Mouse (Mus musculus): ENCODE measurements around the gene Sigirr. TPM values are rescaled to one million over a fixed set of nuclear protein-coding genes. Genes with fewer than 3 reads are reported as not detected.

The Sigirr gene
- polyA plus RNA-seq (2014; fragmentation: Illumina TruSeq; extraction: RNeasy Lipid Tissue Mini Kit (QIAGEN cat#74804)), result not detected

DNA sequence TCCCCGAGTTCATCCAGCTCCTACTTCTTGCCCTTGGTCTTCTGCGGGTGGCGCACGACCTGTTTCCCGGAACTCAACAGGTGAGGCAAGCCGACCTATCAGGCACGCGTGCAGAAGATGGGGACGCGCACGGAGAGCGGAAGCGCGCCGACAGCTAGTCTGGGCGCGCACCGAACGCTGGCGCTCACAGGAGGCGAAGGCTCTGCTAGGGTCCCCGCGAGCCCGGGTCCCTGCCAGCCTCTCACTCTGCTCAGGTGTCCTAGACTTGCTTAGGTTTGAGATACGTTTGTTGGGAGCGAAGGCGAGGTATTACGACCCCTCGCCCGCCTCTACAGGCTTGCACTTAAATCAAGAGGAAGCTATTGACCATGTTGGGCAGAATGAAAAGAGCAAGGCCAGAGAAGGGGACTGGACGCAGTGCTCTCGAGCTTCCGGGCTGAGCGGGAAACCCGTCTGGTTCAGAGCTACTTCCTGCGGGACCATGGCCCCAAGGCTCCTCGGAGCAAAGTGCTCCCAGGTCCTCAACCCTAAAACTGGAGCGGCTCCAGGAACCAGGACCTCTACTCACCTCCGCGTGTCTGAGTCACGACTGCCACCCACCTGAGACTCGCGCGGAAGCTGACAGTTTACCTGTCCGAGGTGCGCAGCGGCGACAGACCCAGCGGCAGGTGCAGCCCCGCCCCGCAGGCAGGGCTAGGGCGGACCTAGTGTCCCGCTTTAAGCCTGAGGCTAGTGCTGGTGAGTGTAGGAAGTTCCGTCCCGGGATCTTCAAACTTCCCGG, at the start of gene Sigirr:
TSS of gene Sigirr (minus strand) at position 662 of the 781 bp plus-strand sequence.

DNA sequence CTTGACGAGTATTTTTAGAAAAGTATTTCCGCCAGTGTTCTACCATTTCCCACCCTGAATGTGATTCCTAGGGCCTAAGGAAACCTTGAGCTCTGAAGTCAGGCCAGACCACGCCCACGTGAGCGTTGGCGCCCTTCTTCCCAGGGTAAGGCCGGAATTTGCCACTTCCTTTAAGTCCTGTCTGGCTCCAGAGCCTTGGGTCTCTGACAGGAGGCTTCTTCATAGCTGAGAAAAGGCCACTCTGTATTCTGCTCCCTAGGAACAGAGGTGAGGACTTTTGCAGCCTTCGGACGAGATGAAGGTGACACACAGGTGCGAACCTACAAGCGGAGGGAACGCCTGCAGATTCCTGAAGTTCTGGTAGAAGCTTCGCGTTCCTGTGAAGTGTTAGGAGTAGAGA, 21.9 kb upstream of the Sigirr start, which contains the start of gene Ptdss2:
TSS of gene Ptdss2 (plus strand) at position 138 of the 400 bp plus-strand sequence.

DNA sequence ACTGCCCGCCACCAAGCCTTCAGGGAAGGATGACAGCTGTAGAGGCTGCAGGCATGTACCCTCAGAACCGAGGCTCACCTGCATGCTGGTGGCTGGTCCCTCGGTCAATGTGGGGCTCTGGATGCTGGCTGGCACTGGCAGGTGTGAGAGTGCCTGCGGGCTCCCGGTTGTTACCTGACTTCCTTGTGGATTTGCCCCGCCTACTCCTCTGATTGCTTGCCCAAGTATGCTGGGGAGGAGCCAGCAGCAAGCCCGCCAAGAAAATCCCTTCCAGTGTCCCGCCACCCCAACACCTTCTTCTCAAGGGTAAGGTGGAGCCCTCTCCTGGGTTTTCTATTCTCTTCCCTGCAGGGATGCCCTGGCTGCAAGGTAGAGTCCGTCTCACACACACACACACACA, 17.3 kb upstream of the Sigirr start, which contains the start of gene Ano9:
TSS of gene Ano9 (minus strand) at position 171 of the 400 bp plus-strand sequence.

DNA sequence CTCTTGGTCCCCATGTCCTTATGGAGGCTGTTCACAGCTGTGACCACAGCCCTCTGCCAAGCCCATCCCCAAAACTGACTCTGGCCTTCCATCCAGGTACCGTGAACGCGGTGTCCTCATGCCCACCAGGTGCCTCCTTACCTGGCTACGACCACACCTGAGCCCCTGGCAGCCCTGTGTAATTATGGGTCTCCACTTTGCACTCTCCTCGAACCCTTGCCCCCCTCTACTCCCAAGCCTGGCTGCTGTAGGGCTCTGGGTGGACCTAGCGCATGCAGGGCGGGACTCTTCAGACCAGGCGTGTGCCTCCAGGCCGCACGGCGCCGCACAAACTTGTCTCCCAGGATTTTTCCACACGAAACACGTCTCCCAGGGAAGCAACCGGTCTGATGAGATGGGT, 22.5 kb downstream of the Sigirr start, which contains the start of gene Pkp3:
TSS of gene Pkp3 (plus strand) at position 378 of the 400 bp plus-strand sequence.

DNA sequence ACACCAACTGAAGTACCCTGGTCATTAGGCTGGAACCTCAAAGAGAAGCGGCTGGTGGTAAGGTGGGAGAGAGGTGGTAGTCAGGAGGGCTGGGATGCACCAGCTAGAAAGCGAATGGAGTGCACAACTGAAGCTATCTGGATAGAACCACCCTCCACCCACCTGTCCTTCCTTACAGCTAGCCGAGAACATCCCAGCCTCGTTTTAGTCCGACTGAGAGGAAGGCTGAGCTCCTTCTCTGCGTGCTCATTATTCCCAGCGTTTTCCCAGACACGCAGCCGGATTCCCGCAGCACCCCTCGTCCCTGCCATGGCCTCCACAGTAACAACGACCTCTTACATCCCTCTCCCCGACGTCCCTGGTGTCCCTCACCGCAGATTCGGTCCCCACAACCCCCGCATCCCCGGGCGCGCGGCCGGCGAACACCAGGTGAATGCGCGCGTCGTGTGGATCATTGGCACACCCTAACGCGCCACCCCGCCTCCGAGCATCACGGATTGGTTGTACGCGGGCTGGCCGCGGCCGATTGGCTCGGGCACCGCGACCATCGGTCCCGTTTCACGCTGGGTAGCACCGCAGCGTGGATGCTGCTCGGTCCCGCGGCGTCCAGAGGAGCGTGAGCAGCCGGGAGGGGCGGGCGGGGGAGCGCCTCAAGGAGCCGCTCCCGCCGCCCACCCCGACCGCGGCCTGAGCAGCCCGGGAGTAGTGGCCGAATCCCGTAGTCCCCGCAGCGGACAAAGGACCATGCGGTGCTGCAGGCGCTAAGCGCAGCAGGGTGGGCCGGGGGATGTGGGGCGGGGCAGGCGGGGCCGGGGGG, 39.7 kb downstream of the Sigirr start, which contains the start of gene B4galnt4:
TSS of gene B4galnt4 (plus strand) at position 679 of the 817 bp plus-strand sequence.

Other genes with a start within 250 kb of the Sigirr start
- not detected for gene Gm45785, start 244.2 kb downstream of the Sigirr start, polyA plus RNA-seq (2014; fragmentation: Illumina TruSeq; extraction: RNeasy Lipid Tissue Mini Kit (QIAGEN cat#74804))
- 3.4 TPM for gene Ric8a, start 243.6 kb downstream of the Sigirr start, polyA plus RNA-seq (2014; fragmentation: Illumina TruSeq; extraction: RNeasy Lipid Tissue Mini Kit (QIAGEN cat#74804))
- gene Bet1l, start 243.0 kb downstream of the Sigirr start, polyA plus RNA-seq (2014; fragmentation: Illumina TruSeq; extraction: RNeasy Lipid Tissue Mini Kit (QIAGEN cat#74804)), result 1.5 TPM
- 107 TPM for gene Psmd13, start 218.6 kb downstream of the Sigirr start, polyA plus RNA-seq (2014; fragmentation: Illumina TruSeq; extraction: RNeasy Lipid Tissue Mini Kit (QIAGEN cat#74804))
- gene Sirt3, start 218.3 kb downstream of the Sigirr start, polyA plus RNA-seq (2014; fragmentation: Illumina TruSeq; extraction: RNeasy Lipid Tissue Mini Kit (QIAGEN cat#74804)), result 1.9 TPM
- gene Cox8b, start 200.1 kb downstream of the Sigirr start, polyA plus RNA-seq (2014; fragmentation: Illumina TruSeq; extraction: RNeasy Lipid Tissue Mini Kit (QIAGEN cat#74804)), result not detected
- gene Nlrp6, start 179.7 kb downstream of the Sigirr start, polyA plus RNA-seq (2014; fragmentation: Illumina TruSeq; extraction: RNeasy Lipid Tissue Mini Kit (QIAGEN cat#74804)), result not detected
- 1.5 TPM for gene Pgghg, start 159.2 kb downstream of the Sigirr start, polyA plus RNA-seq (2014; fragmentation: Illumina TruSeq; extraction: RNeasy Lipid Tissue Mini Kit (QIAGEN cat#74804))
- not detected for gene Ifitm5, start 150.3 kb downstream of the Sigirr start, polyA plus RNA-seq (2014; fragmentation: Illumina TruSeq; extraction: RNeasy Lipid Tissue Mini Kit (QIAGEN cat#74804))
- not detected for gene Gm45717, start 144.6 kb downstream of the Sigirr start, polyA plus RNA-seq (2014; fragmentation: Illumina TruSeq; extraction: RNeasy Lipid Tissue Mini Kit (QIAGEN cat#74804))
- 100 TPM for gene Ifitm2, start 144.6 kb downstream of the Sigirr start, polyA plus RNA-seq (2014; fragmentation: Illumina TruSeq; extraction: RNeasy Lipid Tissue Mini Kit (QIAGEN cat#74804))
- gene Ifitm1, start 133.4 kb downstream of the Sigirr start, polyA plus RNA-seq (2014; fragmentation: Illumina TruSeq; extraction: RNeasy Lipid Tissue Mini Kit (QIAGEN cat#74804)), result 17.8 TPM
- gene Ifitm3, start 89.8 kb downstream of the Sigirr start, polyA plus RNA-seq (2014; fragmentation: Illumina TruSeq; extraction: RNeasy Lipid Tissue Mini Kit (QIAGEN cat#74804)), result 13.0 TPM
- 3.7 TPM for gene Ifitm6, start 82.6 kb downstream of the Sigirr start, polyA plus RNA-seq (2014; fragmentation: Illumina TruSeq; extraction: RNeasy Lipid Tissue Mini Kit (QIAGEN cat#74804))
- gene Gm17387, start 71.4 kb downstream of the Sigirr start, polyA plus RNA-seq (2014; fragmentation: Illumina TruSeq; extraction: RNeasy Lipid Tissue Mini Kit (QIAGEN cat#74804)), result not detected
- not detected for gene B4galnt4, start 39.5 kb downstream of the Sigirr start, polyA plus RNA-seq (2014; fragmentation: Illumina TruSeq; extraction: RNeasy Lipid Tissue Mini Kit (QIAGEN cat#74804))
- gene Pkp3, start 22.4 kb downstream of the Sigirr start, polyA plus RNA-seq (2014; fragmentation: Illumina TruSeq; extraction: RNeasy Lipid Tissue Mini Kit (QIAGEN cat#74804)), result not detected
- gene Ano9, start 17.2 kb upstream of the Sigirr start, polyA plus RNA-seq (2014; fragmentation: Illumina TruSeq; extraction: RNeasy Lipid Tissue Mini Kit (QIAGEN cat#74804)), result not detected
- gene Ptdss2, start 21.8 kb upstream of the Sigirr start, polyA plus RNA-seq (2014; fragmentation: Illumina TruSeq; extraction: RNeasy Lipid Tissue Mini Kit (QIAGEN cat#74804)), result 21.8 TPM
- 1.00 TPM for gene Rnh1, start 72.3 kb upstream of the Sigirr start, polyA plus RNA-seq (2014; fragmentation: Illumina TruSeq; extraction: RNeasy Lipid Tissue Mini Kit (QIAGEN cat#74804))
- gene Hras, start 93.4 kb upstream of the Sigirr start, polyA plus RNA-seq (2014; fragmentation: Illumina TruSeq; extraction: RNeasy Lipid Tissue Mini Kit (QIAGEN cat#74804)), result 3.6 TPM
- gene Lrrc56, start 93.6 kb upstream of the Sigirr start, polyA plus RNA-seq (2014; fragmentation: Illumina TruSeq; extraction: RNeasy Lipid Tissue Mini Kit (QIAGEN cat#74804)), result 0.77 TPM
- gene Lmntd2, start 113.5 kb upstream of the Sigirr start, polyA plus RNA-seq (2014; fragmentation: Illumina TruSeq; extraction: RNeasy Lipid Tissue Mini Kit (QIAGEN cat#74804)), result not detected
- 0.80 TPM for gene Rassf7, start 115.3 kb upstream of the Sigirr start, polyA plus RNA-seq (2014; fragmentation: Illumina TruSeq; extraction: RNeasy Lipid Tissue Mini Kit (QIAGEN cat#74804))
- gene Phrf1, start 128.2 kb upstream of the Sigirr start, polyA plus RNA-seq (2014; fragmentation: Illumina TruSeq; extraction: RNeasy Lipid Tissue Mini Kit (QIAGEN cat#74804)), result 26.7 TPM
- gene Irf7, start 165.9 kb upstream of the Sigirr start, polyA plus RNA-seq (2014; fragmentation: Illumina TruSeq; extraction: RNeasy Lipid Tissue Mini Kit (QIAGEN cat#74804)), result 7.9 TPM
- 1.1 TPM for gene Cdhr5, start 176.2 kb upstream of the Sigirr start, polyA plus RNA-seq (2014; fragmentation: Illumina TruSeq; extraction: RNeasy Lipid Tissue Mini Kit (QIAGEN cat#74804))
- not detected for gene Sct, start 178.6 kb upstream of the Sigirr start, polyA plus RNA-seq (2014; fragmentation: Illumina TruSeq; extraction: RNeasy Lipid Tissue Mini Kit (QIAGEN cat#74804))
- gene Drd4, start 191.4 kb upstream of the Sigirr start, polyA plus RNA-seq (2014; fragmentation: Illumina TruSeq; extraction: RNeasy Lipid Tissue Mini Kit (QIAGEN cat#74804)), result not detected
- gene Deaf1, start 227.1 kb upstream of the Sigirr start, polyA plus RNA-seq (2014; fragmentation: Illumina TruSeq; extraction: RNeasy Lipid Tissue Mini Kit (QIAGEN cat#74804)), result 1.5 TPM
- gene Tmem80, start 227.2 kb upstream of the Sigirr start, polyA plus RNA-seq (2014; fragmentation: Illumina TruSeq; extraction: RNeasy Lipid Tissue Mini Kit (QIAGEN cat#74804)), result 9.4 TPM
- not detected for gene Eps8l2, start 238.3 kb upstream of the Sigirr start, polyA plus RNA-seq (2014; fragmentation: Illumina TruSeq; extraction: RNeasy Lipid Tissue Mini Kit (QIAGEN cat#74804))

Measured in ovary, adult 10 weeks (tissue).